Mouse (Mus musculus): ENCODE results near the gene Gm28036.

DNA sequence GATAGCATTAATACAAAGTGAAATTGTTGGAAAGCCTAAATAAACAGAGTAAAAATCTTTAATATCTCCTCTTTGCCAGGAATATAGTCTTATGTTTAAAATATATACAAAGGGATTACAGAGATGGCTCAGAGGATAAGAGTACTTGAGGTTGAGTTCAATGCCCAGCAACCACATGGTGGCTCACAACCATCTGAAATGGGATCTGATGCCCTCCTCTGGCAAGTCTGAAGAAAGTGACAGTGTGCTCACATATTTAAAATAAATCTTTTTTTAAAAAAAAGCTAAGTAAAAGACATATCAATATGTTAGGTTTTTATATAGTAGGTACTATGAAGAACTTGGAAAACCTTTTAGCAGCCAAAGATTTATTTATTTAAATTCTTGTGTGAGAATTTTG lies 24.6 kb upstream of the Gm28036 start:
- TF ChIP-seq CTCF (conservative IDR thresholded peaks at IDR 0.05; ENCODE audit: insufficient read depth, insufficient read length, low read depth, low read length): no peak
- no peak for TF ChIP-seq POLR2A (IDR thresholded peaks at IDR 0.05; ENCODE audit: low read depth, low read length)
